Mouse (Mus musculus): ENCODE measurements around the gene Nkx2-4. TPM values are rescaled to one million over a fixed set of nuclear protein-coding genes. Genes with fewer than 3 reads are reported as not detected.

Nkx2-4 gene
- not detected for total RNA-seq (2022)

- DNase-seq (ENCODE audit: low spot score): no peak
Measured at GRCm38 (mm10) chr2:147085072-147085870, at the start of gene Nkx2-4. Gene Nkx2-4 (minus strand): TSS chr2:147085445.

DNA sequence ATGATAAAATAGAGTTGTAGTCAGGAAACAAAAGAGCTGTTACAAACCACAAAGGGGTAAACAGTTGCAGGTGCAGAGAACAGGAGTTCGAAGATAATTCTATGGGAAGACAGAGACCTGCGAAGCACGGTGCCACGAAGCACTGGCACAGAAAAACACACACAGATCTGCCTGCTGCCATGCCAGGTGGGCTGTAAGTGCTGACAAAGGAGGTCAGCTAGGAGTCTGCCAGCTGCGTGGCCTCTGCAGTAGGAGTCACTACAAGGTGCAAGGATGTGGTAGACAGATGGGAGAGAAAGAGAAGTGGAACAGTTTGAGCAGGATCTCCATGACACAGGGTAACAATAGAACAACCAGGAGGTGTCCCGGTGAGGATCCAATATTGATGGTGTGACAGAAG, 42.1 kb upstream of the Nkx2-4 start:
- DNase-seq (ENCODE audit: low spot score): no peak

GRCm38 (mm10) chr2:147119736-147120135, 34.5 kb upstream of the Nkx2-4 start:
- DNase-seq (ENCODE audit: low spot score): no peak

- no peak for DNase-seq (ENCODE audit: low spot score)
Measured at GRCm38 (mm10) chr2:147086441-147086840, 1.2 kb upstream of the Nkx2-4 start.

DNA sequence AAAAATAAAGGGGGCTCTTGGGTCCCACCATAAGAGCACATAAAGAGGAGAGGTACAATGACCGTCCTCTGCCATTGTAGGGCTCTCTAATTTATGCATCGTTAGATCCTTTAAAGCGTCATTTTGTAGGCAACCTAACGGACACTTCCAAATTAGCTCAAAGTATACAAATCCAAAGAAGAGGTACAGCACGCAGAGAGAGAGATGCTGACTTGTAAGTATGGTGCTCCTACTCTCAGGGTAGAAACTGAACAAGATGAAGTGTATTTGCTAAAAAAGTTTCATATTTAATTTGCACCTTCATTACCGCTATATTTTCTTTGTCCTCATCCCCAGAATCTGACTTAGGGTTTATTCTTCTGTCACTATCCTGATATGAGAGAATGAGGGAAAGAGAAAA, 692 bp upstream of the Nkx2-4 start:
- no peak for DNase-seq (ENCODE audit: low spot score)

DNA sequence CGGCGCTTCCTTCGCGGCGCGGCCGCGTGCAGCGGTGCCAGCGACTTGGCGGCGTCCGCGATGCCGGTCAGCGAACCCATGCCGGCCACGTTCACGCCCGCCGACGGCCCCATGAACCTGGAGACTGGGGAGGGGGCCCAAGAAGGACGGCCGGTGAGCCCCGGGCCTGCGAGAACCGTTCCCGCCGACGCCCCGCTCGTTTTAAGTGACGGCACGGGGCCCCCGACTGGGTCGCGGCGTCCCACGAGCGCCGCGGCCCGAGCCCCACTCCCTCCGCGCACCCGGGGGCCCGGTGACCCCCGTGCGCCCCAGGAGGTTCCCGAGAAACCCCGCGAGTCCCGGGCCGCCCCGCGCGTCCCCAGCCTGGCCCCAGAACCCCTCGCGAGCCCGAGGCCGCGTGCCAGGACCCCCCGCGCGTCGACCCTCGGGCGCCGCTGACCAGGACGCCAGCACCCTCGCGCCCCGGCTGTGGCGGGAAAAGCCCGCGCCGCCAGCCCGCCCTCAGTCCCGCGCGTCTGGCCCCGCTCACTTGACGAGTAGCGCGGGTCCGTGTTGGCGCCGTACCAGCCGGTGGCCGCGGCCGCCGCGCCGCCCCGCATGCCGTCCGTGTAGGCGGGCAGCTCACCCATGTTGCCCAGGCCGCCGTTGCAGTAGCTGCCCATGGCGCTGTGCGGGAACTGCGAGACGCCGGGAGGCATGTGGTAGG, 726 bp downstream of the Nkx2-4 start:
- DNase-seq (ENCODE audit: low spot score): no peak

GRCm38 (mm10) chr2:147083471-147084365, 1.5 kb downstream of the Nkx2-4 start:
- no peak for DNase-seq (ENCODE audit: low spot score)

DNA sequence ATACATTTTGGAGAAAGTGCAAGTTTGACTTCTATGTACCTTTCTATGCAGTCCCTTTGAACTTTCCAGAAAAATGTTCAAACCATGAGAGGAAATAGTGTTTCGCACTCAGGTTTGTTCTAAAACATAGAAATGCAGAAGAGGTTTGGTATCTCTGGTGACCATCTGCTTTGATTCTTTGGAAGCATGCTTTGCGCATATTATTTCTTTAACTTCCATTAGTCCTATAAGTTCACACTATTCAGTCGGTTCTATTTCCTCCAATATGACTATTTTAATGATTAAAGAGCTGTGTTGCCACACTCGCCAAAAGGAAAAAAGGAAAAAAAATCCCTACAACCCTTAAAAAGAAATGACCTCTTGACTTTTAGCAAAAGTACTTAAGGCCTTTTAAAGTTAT, 2.9 kb downstream of the Nkx2-4 start:
- no peak for DNase-seq (ENCODE audit: low spot score)

GRCm38 (mm10) chr2:147074399-147074798, 10.8 kb downstream of the Nkx2-4 start:
- DNase-seq (ENCODE audit: low spot score): no peak

DNA sequence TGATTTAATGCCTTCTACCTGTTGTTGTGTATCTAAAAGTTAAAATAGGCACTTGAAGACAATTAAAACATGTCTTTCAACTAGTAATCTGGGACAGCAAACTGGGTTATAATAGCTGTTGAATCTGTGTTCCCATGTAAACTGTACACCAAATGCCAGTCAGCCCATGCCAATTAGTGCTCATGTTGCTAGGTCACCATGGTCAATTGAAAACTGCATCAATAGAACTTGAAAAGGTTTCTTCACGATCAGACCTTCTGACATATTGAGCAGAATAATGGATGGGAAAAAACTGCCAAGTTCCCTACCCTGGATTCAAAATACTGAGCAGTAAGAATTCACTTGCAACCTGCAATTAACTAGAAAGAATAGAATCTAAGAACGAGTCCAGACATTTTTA, 11.3 kb downstream of the Nkx2-4 start:
- DNase-seq (ENCODE audit: low spot score): no peak

GRCm38 (mm10) chr2:147070305-147070704, 14.9 kb downstream of the Nkx2-4 start:
- no peak for DNase-seq (ENCODE audit: low spot score)

- DNase-seq (ENCODE audit: low spot score): no peak
Measured at GRCm38 (mm10) chr2:147069077-147069476, 16.2 kb downstream of the Nkx2-4 start.

- no peak for DNase-seq (ENCODE audit: low spot score)
Measured at GRCm38 (mm10) chr2:147067480-147068246, 17.6 kb downstream of the Nkx2-4 start.

DNA sequence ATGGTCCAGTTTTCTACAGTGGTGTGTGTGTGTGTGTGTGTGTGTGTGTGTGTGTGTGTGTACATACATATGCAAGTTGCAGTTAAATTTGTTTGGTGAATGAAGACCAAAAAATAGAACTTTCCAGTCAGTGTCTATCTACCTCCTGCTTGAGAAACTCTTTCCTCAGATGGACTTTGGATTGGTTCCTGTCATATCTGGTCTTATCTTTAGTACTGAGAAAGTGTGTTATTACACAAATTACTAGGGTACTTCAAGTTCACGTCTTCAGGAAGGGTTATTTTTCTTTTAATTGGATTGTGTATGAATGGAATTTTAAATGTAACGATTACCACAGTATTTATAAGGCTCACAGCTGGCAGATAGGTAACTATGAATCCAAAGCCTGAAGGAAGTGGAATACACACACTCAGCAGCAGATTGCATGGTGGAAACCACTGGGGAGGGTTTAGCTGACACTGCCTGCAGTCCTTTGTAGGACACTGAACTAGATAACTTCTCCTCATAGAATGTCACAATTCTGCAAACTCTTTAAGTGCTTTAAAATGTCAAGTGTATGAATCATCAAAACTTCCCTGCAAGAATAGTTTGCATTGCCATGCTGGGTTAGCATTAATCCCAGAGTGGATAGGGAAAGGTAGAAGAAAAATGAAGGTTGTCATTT, 31.9 kb downstream of the Nkx2-4 start:
- no peak for DNase-seq (ENCODE audit: low spot score)

- no peak for DNase-seq (ENCODE audit: low spot score)
Measured at GRCm38 (mm10) chr2:147047051-147047450, 38.2 kb downstream of the Nkx2-4 start.

- no peak for DNase-seq (ENCODE audit: low spot score)
Measured at GRCm38 (mm10) chr2:147035864-147036263, 49.4 kb downstream of the Nkx2-4 start.

Other genes with a start within 250 kb of the Nkx2-4 start
- 100 to 1,000 TPM; 111 to 137 (median 121) TPM for gene Kiz, start 229.6 kb downstream of the Nkx2-4 start, total RNA-seq (2022)
- 10 to 100 TPM; 20.7 to 28.7 (median 25.9) TPM for gene Xrn2, start 72.4 kb downstream of the Nkx2-4 start, total RNA-seq (2022)
- gene Nkx2-2, start 108.8 kb upstream of the Nkx2-4 start, total RNA-seq (2022): not detected